Mouse (Mus musculus) NIH3T3 (cell line): ENCODE results near the gene Prex1.

ENCODE experiments used
- DNase-seq: peaks from one replicate; pipeline ENCODE4 v3.0.0-alpha.2; 2012; ENCODE audit warnings: low read depth

Gene Prex1

DNA sequence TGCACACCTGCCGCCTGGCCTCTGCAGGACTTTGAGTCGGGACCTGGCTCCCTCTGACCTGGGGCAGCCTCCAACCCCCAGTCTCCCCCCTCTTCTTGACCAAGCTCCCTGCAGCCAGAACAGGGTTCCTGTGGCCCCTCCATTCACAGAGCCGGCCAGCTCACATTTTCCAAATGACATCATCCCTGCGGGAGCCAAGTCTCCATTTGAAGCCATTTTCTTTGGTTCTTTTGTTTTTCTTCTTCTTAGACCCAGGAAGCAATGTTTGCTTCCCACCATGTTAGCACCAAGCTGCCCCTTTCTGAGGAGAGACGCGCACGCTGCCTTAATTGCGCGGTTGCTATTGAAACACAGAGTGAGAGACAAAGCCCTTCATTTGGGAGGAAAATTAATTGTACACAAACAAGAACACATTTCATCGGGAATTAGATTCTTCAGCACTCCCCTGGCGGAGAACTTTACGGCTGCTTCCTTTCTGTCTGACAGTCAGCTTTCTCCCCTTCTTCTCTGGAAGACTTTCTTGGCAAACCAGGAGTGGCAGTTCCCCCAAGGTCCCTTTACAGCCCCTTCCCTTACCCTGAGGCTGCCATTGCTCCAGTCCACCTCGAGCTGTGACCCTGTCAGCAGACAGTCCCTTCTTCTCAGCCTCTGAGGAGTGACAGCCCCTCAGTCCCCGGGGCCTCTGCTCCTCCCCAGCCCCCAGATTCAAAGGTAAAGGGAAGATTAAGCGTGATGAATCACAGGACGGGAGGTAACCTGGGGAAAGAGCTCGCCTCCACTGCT lies 196.0 kb downstream of the Prex1 start:
- DNase-seq, result peak; percentile 76

DNA sequence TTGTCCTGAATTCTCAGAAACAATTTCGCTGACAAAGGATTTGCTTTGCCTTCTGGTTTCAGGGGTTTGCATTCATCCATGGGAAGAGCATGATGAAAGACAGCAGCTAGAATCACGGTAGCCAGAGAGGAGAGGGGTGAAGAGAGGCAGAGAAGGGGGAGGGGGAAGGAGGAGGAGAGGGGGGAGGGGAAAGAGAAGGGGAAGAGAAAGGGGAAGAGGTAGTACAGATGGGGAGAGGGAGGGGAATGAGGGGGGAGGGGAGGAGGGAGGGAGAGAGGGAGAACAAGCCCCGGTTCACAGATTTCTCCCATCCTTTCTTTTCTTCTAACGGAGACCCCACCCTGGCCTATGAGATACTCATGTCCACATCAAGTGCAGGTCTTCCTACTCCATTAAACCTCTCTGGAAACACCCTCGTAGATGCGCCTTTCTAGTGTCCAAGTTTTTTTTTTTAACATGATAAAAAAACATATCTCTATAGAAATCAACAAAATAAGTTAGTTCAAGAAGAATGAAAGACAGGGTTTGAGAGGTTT lies 196.7 kb downstream of the Prex1 start:
- DNase-seq, result no peak
